Mouse (Mus musculus) B cell, adult 67 days (primary cell): ENCODE results near the gene Npat. TPM values are rescaled to one million over a fixed set of nuclear protein-coding genes. Genes with fewer than 3 reads are reported as not detected.

Experiments used
- total RNA-seq, 2 experiments: library from RNA; stranded (reverse); gene quantifications; 4 replicates each; pipeline ENCODE4 v1.2.4; 2023

Gene Npat
- 10 to 100 TPM; 19.5 to 20.6 TPM for total RNA-seq

GRCm38 (mm10) chr9:53536558-53537320 lies at the start of gene Npat, which contains the start of gene Atm:
Npat (plus strand) TSS chr9:53537047.
Atm (minus strand) TSS chr9:53536740.

GRCm38 (mm10) chr9:53609968-53610781 lies 73.3 kb downstream of the Npat start, which contains the start of gene Acat1:
Acat1 (minus strand) TSS chr9:53610382.

Other genes starting within 250 kb of the Npat start
- not detected for gene Exph5, start 235.4 kb upstream of the Npat start, total RNA-seq
- gene Kdelc2, start 153.0 kb upstream of the Npat start, total RNA-seq = under 1 TPM; 0.36 to 0.38 TPM
- not detected for gene 4930550C14Rik, start 134.7 kb upstream of the Npat start, total RNA-seq
- gene Atm, start 307 bp upstream of the Npat start, total RNA-seq = 10 to 100 TPM; 60.1 to 67.8 TPM
- 10 to 100 TPM; 24.1 to 26.6 TPM for gene Acat1, start 73.3 kb downstream of the Npat start, total RNA-seq
- 10 to 100 TPM; 36.0 to 39.9 TPM for gene Cul5, start 133.0 kb downstream of the Npat start, total RNA-seq
- gene Rab39, start 169.2 kb downstream of the Npat start, total RNA-seq = 1 to 10 TPM; 6.4 to 7.9 TPM
- gene Slc35f2, start 234.5 kb downstream of the Npat start, total RNA-seq = 1 to 10 TPM; 2.8 to 3.4 TPM